Comparison of ENCODE assay signal across 8 mouse cellular contexts in the genomic region with DNA sequence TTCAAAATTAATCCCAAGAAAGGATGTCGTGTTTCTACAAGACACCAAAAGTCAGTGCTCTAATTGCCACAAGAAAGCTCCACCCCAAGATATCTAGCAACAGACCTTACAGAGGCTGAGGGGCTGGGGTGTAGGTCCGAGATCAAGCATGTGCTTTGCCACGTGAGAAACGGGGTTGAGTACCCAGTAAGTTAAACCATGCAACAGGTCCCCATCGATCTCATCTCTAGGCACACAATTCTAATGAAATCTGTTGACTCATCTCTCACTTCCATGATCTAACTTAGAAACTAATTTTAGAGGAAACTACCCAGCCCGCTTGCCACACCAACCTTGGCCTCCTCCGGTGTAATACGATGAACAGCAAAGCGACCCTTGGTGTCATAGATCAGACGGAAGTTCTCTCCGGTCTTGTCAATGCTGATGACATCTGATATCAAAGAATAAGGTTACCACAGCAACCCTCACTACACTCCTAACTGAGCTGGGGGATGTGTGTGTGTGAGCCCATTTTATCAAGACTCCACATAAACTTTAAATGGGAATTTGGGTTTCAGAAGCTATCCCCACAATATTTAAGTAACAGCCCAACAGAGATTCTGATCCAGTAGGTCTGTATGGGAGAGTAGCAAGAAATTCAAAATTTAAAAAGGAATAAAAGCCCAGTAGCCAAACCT. TPM values are rescaled to one million over a fixed set of nuclear protein-coding genes. Genes with fewer than 3 reads are reported as not detected.
DNase-seq lines count a peak whose midpoint lies in the region; ATAC-seq and TF ChIP-seq lines count a peak whose summit lies in the region.
"Had no signal": no experiment of that assay in that cellular context is flagged by ENCODE, and none has a peak within 500 bp of the region (broad histone marks: within the 10 kb centered on the region; RNA-seq: fewer than 3 reads in every experiment).

No protein-coding gene starts in this region.

- TF ChIP-seq CTCF in thymus, adult 2 months (IDR thresholded peaks at IDR 0.05; ENCODE audit: borderline replicate concordance, control insufficient read depth, extremely low read depth, insufficient read depth, low read length, poor library complexity): no peak

- peak overlapping the region; percentile 47; the same call in 1 of the 2 replicates for H3K4me3 ChIP-seq in macrophage (ENCODE audit: inconsistent target)
- no peak overlapping the region; the same call in 1 of the 2 replicates for H3K4me3 ChIP-seq in thymus, adult 2 months (ENCODE audit: control insufficient read depth, insufficient read depth, low read length)

- 34% methylated on average over 11 of the region's 11 CpGs for WGBS in macrophage (ENCODE audit: missing documents)
- 8% methylated on average over 11 of the region's 11 CpGs for WGBS in thymus, adult 2 months

- H3K79me2 ChIP-seq in macrophage (ENCODE audit: inconsistent target): peaks cover 7% of the 10 kb centered on the region

- DNase-seq in B cell, adult 2 months: peak; percentile 5 to 6
- DNase-seq in left cerebral cortex, adult 18-20 months (ENCODE audit: low spot score in 2 of 2): no peak
- no peak for DNase-seq in thymus, adult 2 months
- DNase-seq: cerebellum, adult 9-10 months had no signal

- no peak overlapping the region for H3K27ac ChIP-seq in macrophage
- H3K27ac ChIP-seq in thymus, adult 2 months (ENCODE audit: control insufficient read depth, insufficient read depth, low read length): no peak overlapping the region

- peak; percentile 18 for ATAC-seq in CD4-positive, CD25-positive, alpha-beta regulatory T cell, adult 4 months
- peak; percentile 34 for ATAC-seq in granulocyte monocyte progenitor cell, adult 5-6 weeks (replicated peaks; ENCODE audit: poor library complexity, severe bottlenecking)
- no peak for ATAC-seq in monocyte, adult 5-6 weeks (replicated peaks; ENCODE audit: insufficient number of reproducible peaks, low FRiP score, low TSS enrichment, poor library complexity, severe bottlenecking)

- H3K4me1 ChIP-seq in thymus, adult 2 months (replicated peaks; ENCODE audit: control insufficient read depth, insufficient read depth, low read length): peaks cover 6% of the 10 kb centered on the region

- no peak for TF ChIP-seq POLR2A in thymus, adult 2 months (IDR thresholded peaks at IDR 0.05; ENCODE audit: control insufficient read depth, extremely low read depth, insufficient read depth, low read length, poor library complexity)

- no peaks in the 10 kb centered on the region; the same call in 1 of the 2 replicates for H3K36me3 ChIP-seq in macrophage (ENCODE audit: inconsistent target)
- H3K36me3 ChIP-seq in thymus, adult 2 months (ENCODE audit: control insufficient read depth, insufficient read depth, low read length): peaks cover 41% of the 10 kb centered on the region

- H3K27me3 ChIP-seq in thymus, adult 2 months (ENCODE audit: control insufficient read depth, insufficient read depth, low read length): no peaks in the 10 kb centered on the region

RNA-seq across cellular contexts. Expression of a gene that starts 2.0 kb away (rescaled TPM):
- 1,000 to 10,000 TPM; 1,685 to 1,975 TPM for polyA plus RNA-seq in CD4-positive, CD25-positive, alpha-beta regulatory T cell, adult 4 months (2017; shearing (Covaris generic))
- total RNA-seq in granulocyte monocyte progenitor cell, adult 5-6 weeks (2014; fragmentation: Nextera tagmentation): 4,285 and 4,418 TPM in 2 replicates
- 2,798 and 2,878 TPM in 2 replicates for total RNA-seq in granulocyte monocyte progenitor cell, adult 5-6 weeks (2017)
- 100 to 1,000 TPM in 1 of 26 experiments, 10 to 100 TPM in 25; 18.7 to 223 (median 40.0) TPM for total RNA-seq in macrophage (2018; cell fraction: chromatin; rRNA removed)
- 1,000 to 10,000 TPM in 7 of 26 experiments, 100 to 1,000 TPM in 19; 462 to 1,075 (median 657) TPM for total RNA-seq in macrophage (2018; cell fraction: cytosol; rRNA removed)
- 100 to 1,000 TPM in 21 of 26 experiments, 10 to 100 TPM in 5; 80.1 to 211 (median 127) TPM for total RNA-seq in macrophage (2018; cell fraction: nucleus; rRNA removed)
- 633 to 1,240 TPM (median 1,052 TPM) in 3 replicates for polyA plus RNA-seq in macrophage (2018)
- 1,370 to 1,980 TPM (median 1,963 TPM) in 3 replicates for total RNA-seq in monocyte, adult 5-6 weeks (2017)
- 100 to 1,000 TPM; 447 to 516 TPM for total RNA-seq in left cerebral cortex, adult 18-20 months (2021)
- polyA plus RNA-seq in thymus, adult 2 months (2012; rRNA removed): 580 and 621 TPM in 2 replicates

RNA-seq across cellular contexts. Expression of a gene that starts 30.3 kb away (rescaled TPM):
- 1 to 10 TPM; 1.4 to 3.7 TPM for polyA plus RNA-seq in CD4-positive, CD25-positive, alpha-beta regulatory T cell, adult 4 months (2017; shearing (Covaris generic))
- total RNA-seq in granulocyte monocyte progenitor cell, adult 5-6 weeks (2014; fragmentation: Nextera tagmentation): 22.2 and 22.5 TPM in 2 replicates
- total RNA-seq in granulocyte monocyte progenitor cell, adult 5-6 weeks (2017): 26.6 and 31.8 TPM in 2 replicates
- total RNA-seq in macrophage (2018; cell fraction: chromatin; rRNA removed): 1 to 10 TPM in 9 of 26 experiments, under 1 TPM in 17; 0.29 to 2.9 (median 0.74) TPM
- total RNA-seq in macrophage (2018; cell fraction: cytosol; rRNA removed): 1 to 10 TPM in 22 of 26 experiments, under 1 TPM in 4; 0.69 to 2.4 (median 1.4) TPM
- total RNA-seq in macrophage (2018; cell fraction: nucleus; rRNA removed): 1 to 10 TPM in 17 of 26 experiments, under 1 TPM in 9; 0.34 to 5.2 (median 1.1) TPM
- 1.3 to 5.2 TPM (median 3.0 TPM) in 3 replicates for polyA plus RNA-seq in macrophage (2018)
- 2.2 to 3.6 TPM (median 2.6 TPM) in 3 replicates for total RNA-seq in monocyte, adult 5-6 weeks (2017)
- under 1 TPM in 1 of 2 experiments, not detected in 1; 0.14 TPM for total RNA-seq in left cerebral cortex, adult 18-20 months (2021)
- 2.9 and 3.6 TPM in 2 replicates for polyA plus RNA-seq in thymus, adult 2 months (2012; rRNA removed)

Comparison
In these comparisons a context has a peak if more than half of its experiments do, and no peak if none do; other contexts are left out.
1. DNase-seq: peak in B cell, adult 2 months (2 of 2); none in left cerebral cortex, adult 18-20 months (0 of 2) and thymus, adult 2 months (single experiment).